Mouse (Mus musculus): ENCODE measurements around the gene Tmprss6. TPM values are rescaled to one million over a fixed set of nuclear protein-coding genes. Genes with fewer than 3 reads are reported as not detected.

Tmprss6 gene
- polyA plus RNA-seq (2015; fragmentation: Nextera tagmentation; extraction: Ambion mirVana): 0.37 and 0.45 TPM in 2 replicates

DNA sequence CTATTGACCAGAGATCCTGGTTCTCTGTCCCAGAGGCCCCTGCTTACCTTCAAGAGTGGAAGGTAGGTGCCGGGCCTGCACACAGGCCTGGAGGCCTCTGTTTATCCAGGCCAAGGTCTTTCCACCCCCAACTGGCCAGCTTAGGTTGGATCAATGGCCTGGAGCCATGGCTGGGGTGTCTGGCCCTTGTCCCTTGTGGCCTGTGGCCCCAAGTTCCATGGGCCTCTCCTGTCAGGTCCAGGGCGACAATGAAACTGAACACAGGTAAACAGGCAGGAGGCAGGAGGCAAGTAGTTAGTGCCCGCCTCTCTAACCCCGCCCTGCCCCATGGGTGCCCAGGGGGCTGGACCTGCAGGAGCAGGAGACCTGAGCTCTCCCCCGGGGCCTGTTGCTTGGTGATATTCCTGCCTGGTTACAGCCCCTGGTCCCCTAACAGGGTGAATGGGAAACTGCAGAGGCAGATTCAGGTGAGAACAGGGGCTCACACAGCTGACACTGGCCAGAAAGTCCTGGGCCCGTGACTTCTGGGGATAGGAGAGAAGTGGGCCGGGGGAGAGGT lies at the start of gene Tmprss6:
Tmprss6 (minus strand) TSS at position 256 of the 559 bp plus-strand sequence.
- no peak within 1 kb of the TSS for H3K4me3 ChIP-seq

DNA sequence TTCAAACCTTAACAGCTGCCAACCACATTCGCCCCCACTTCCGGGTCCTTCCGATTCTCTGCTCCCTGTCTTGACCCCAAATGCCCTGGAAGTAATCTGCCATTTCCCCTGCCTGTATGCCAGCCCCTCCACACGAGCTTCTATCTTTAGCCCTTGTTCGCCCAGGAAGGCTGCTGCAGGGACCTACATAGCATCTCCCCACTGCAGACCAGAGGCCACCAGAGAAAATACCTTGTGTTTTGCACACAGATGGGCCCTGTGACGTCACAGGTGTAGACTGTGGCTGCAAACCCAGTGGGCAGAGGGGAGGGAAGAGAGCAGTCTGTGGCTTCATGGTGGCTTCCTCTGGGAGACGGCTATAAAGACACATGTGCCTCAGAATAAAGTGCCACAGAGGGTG lies 49.8 kb upstream of the Tmprss6 start:
- ATAC-seq (ENCODE audit: extremely low read depth, insufficient number of reproducible peaks, low FRiP score, low TSS enrichment): no peak

More for the DNA sequence above, at the start of gene Tmprss6:
- no peak within 1 kb of the TSS for H3K9ac ChIP-seq
- 0 out of 2 replicates have a peak, but pooled peaks cover 3% of the 10 kb centered on the region for H3K27me3 ChIP-seq (replicated peaks)
- H3K27ac ChIP-seq (replicated peaks): no peak within 1 kb of the TSS
- H3K4me1 ChIP-seq: peaks cover 30% of the 10 kb centered on the region
- WGBS: 68% methylated on average over 7 of the region's 7 CpGs
- no peaks in the 10 kb centered on the region for H3K9me3 ChIP-seq
- no peaks in the 10 kb centered on the region for H3K36me3 ChIP-seq
- H3K4me2 ChIP-seq: no peak within 1 kb of the TSS
- ATAC-seq (ENCODE audit: extremely low read depth, insufficient number of reproducible peaks, low FRiP score, low TSS enrichment): no peak

DNA sequence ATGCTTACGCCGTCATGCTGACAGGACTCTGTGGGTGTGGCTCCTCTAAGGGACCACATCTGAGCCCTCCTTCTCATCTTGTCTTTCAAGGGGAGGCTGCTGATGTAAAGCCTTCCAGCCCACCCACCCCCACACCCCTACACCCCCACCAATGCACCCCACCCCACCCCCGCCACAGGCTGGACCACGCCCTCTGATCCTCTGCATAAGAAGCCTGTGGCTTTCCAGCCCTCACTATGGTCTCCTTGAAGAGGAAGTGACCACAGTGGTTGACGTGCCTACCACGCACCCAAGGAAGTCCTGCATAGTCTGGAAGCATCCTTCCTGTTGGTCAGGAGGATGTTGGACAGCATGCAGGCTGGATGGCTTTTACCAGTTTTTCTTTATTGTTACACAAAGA lies 47.3 kb upstream of the Tmprss6 start:
- ATAC-seq (ENCODE audit: extremely low read depth, insufficient number of reproducible peaks, low FRiP score, low TSS enrichment): no peak
- 67% methylated on average over 6 of the region's 6 CpGs for WGBS

More for the DNA sequence above, 49.8 kb upstream of the Tmprss6 start:
- Histone ChIP-seq H3K27me3 (replicated peaks) (peaks cover 2% of the 10 kb centered on the region; the same call in 1 of the 2 replicates), H3K27ac (replicated peaks) (no peak overlapping the region), H3K4me2 (no peak overlapping the region), H3K4me3 (no peak overlapping the region), H3K9me3 (no peaks in the 10 kb centered on the region), H3K36me3 (no peaks in the 10 kb centered on the region), H3K4me1 (peaks cover 29% of the 10 kb centered on the region), H3K9ac (peak overlapping the region; percentile 44; the same call in 1 of the 2 replicates)
- 45% methylated on average over 7 of the region's 7 CpGs for WGBS

DNA sequence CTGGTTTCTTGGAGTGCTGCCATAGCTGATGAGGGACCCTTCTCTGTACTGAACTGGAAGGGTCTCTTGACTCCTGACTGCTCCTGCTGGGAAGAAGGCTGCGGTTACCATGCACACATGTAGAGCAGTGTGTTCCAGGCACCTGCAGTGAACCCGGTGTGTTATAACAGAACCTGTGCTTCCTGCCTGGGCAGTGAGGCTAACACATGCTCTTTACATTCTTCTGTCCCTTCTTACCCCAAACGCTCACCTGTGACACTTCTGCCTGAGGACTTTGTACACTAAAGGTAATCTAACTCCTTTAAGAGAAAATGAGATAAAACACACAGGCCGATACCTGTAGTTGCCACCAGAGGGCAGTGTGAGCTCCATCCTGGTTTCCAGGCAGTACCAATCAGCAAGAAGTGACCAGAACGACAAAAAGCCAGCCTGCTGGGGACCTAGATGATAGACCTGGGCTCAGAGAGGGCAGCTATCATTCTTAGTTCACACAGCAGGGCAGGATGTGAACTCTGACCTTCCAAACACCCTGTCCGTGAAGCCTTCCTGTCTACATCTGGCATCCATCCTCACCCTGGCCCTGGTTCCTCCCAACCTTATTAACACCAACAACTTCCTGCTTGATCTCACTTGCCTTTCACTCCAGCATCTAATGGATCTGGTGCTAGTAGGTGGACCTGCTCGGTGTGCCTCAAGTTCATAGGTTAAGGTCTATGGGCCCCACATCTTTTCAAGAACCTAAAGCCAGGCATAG lies 46.1 kb upstream of the Tmprss6 start:
- Histone ChIP-seq H3K9ac (peak overlapping the region; percentile 25), H3K27ac (replicated peaks) (no peak overlapping the region)
- whole genome bisulfite sequencing: 25% methylated on average over 7 of the region's 7 CpGs

More for the DNA sequence above, 47.3 kb upstream of the Tmprss6 start:
- H3K4me3 ChIP-seq: no peak overlapping the region
- H3K9me3 ChIP-seq: no peaks in the 10 kb centered on the region
- H3K27me3 ChIP-seq (replicated peaks): no peaks in the 10 kb centered on the region
- H3K4me1 ChIP-seq: peaks cover 24% of the 10 kb centered on the region
- H3K27ac ChIP-seq (replicated peaks): no peak overlapping the region
- H3K9ac ChIP-seq: no peak overlapping the region
- H3K4me2 ChIP-seq: no peak overlapping the region
- no peaks in the 10 kb centered on the region for H3K36me3 ChIP-seq

DNA sequence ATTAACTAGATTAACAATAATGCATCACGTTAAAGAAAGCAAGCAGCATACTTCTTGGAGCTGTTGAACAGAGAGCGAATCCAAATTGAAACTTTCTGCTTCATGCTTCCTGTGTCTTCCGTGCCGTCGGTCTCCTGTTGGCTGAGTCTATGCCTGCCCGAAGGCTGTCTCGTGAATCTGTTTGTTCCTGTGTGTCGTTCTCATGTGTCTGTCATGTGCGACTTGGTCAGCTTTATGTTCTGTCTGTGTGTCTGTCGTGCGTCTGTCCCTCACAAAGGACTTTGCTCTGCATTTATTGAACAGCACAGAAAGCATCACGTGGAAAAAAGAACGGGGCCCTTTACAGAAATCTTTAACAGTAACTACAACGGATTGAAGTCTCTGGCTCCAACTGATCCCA lies 44.6 kb upstream of the Tmprss6 start:
- Histone ChIP-seq H3K9me3 (no peaks in the 10 kb centered on the region), H3K9ac (no peak overlapping the region), H3K27ac (replicated peaks) (no peak overlapping the region), H3K4me1 (peaks cover 28% of the 10 kb centered on the region), H3K36me3 (no peaks in the 10 kb centered on the region), H3K27me3 (replicated peaks) (no peaks in the 10 kb centered on the region), H3K4me2 (no peak overlapping the region), H3K4me3 (no peak overlapping the region)
- 77% methylated on average over 14 of the region's 14 CpGs for WGBS
- ATAC-seq (ENCODE audit: extremely low read depth, insufficient number of reproducible peaks, low FRiP score, low TSS enrichment): no peak

More for the DNA sequence above, 46.1 kb upstream of the Tmprss6 start:
- ATAC-seq (ENCODE audit: extremely low read depth, insufficient number of reproducible peaks, low FRiP score, low TSS enrichment): no peak; the same call in 1 of the 2 replicates
- H3K9me3 ChIP-seq: no peaks in the 10 kb centered on the region
- H3K4me2 ChIP-seq: no peak overlapping the region
- H3K4me3 ChIP-seq: no peak overlapping the region
- no peaks in the 10 kb centered on the region for H3K36me3 ChIP-seq
- peaks cover 26% of the 10 kb centered on the region for H3K4me1 ChIP-seq
- H3K27me3 ChIP-seq (replicated peaks): no peaks in the 10 kb centered on the region

DNA sequence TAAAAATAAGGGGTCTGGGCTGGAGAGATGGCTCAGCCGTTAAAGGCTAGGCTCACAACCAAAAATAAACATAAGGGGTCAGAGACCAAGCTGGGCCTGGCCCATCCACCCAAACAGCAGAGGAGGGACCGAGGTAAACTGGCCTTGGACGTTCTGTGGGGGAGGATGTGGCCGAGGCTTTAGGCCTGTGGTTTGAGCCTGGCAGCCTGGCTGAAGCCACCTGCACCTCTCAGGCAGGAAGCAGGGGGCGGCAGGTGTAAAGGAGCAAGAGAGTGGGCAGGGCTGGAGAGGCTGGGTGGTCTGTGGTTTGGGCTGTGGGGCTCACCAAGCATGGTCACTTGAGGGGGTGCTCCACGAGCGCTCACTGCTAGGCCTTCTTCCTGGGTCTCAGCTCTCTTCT lies 43.5 kb upstream of the Tmprss6 start:
- Histone ChIP-seq H3K27ac (replicated peaks) (no peak overlapping the region), H3K9me3 (no peaks in the 10 kb centered on the region), H3K4me1 (peaks cover 24% of the 10 kb centered on the region), H3K27me3 (replicated peaks) (no peaks in the 10 kb centered on the region), H3K4me3 (no peak overlapping the region), H3K4me2 (no peak overlapping the region), H3K9ac (no peak overlapping the region), H3K36me3 (no peaks in the 10 kb centered on the region)
- ATAC-seq (ENCODE audit: extremely low read depth, insufficient number of reproducible peaks, low FRiP score, low TSS enrichment): no peak
- 74% methylated on average over 7 of the region's 7 CpGs for WGBS

DNA sequence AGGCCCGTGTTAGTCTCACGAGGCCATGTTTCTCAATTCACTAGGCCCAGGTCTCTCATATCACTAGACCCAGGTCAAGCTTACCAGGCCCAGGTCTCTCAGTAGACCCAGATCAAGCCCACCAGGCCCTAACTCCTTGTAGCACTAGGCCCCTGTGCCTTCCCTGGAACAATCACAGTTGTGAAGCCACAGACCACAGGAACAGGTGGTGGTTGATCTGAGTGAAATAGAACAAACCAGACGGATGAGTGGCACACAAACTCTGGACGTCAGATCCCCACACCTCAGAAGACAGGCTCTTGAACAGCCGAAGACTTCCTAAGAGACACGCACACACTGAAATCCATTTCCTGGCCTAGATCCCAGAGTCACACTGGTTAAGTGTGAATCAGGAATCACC lies 42.3 kb upstream of the Tmprss6 start:
- H3K36me3 ChIP-seq: no peaks in the 10 kb centered on the region
- no peak overlapping the region for H3K4me2 ChIP-seq
- no peaks in the 10 kb centered on the region for H3K27me3 ChIP-seq (replicated peaks)
- no peak overlapping the region for H3K9ac ChIP-seq
- no peaks in the 10 kb centered on the region for H3K9me3 ChIP-seq
- peaks cover 24% of the 10 kb centered on the region for H3K4me1 ChIP-seq
- H3K4me3 ChIP-seq: no peak overlapping the region
- WGBS: 72% methylated on average over 6 of the region's 6 CpGs
- no peak overlapping the region for H3K27ac ChIP-seq (replicated peaks)
- ATAC-seq (ENCODE audit: extremely low read depth, insufficient number of reproducible peaks, low FRiP score, low TSS enrichment): no peak

DNA sequence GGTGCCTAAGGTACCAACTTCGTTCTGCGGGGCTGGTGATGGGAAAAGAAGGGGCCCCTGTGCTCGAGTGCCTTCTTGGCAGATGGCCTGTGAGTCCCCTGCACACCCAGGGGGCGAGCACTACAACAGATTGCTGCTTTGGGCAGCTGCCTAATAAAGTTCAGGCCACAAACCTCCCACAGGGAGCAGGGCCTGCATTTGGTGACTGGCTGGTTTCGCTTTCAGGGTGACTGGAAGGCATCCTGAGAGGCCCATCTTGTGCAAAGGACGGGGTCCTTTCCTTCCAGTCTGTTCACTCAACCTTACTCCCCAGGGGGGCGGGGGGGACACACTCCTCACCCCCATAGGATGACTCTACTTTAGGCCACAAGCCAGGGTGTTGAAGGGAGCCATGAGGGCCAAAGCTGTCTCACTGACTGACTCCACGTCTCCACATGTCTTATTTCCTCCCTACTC lies 41.7 kb upstream of the Tmprss6 start:
- H3K27ac ChIP-seq (replicated peaks): 0 out of 2 replicates have a peak overlapping the region, but pooled peaks have one; percentile 20
- no peaks in the 10 kb centered on the region for H3K9me3 ChIP-seq
- H3K4me3 ChIP-seq: no peak overlapping the region
- peak overlapping the region; percentile 30 for H3K4me2 ChIP-seq
- no peak for ATAC-seq (ENCODE audit: extremely low read depth, insufficient number of reproducible peaks, low FRiP score, low TSS enrichment)
- peaks cover 24% of the 10 kb centered on the region for H3K4me1 ChIP-seq
- H3K27me3 ChIP-seq (replicated peaks): no peaks in the 10 kb centered on the region
- 57% methylated on average over 8 of the region's 8 CpGs for WGBS
- H3K36me3 ChIP-seq: no peaks in the 10 kb centered on the region
- H3K9ac ChIP-seq: peak overlapping the region; percentile 34

DNA sequence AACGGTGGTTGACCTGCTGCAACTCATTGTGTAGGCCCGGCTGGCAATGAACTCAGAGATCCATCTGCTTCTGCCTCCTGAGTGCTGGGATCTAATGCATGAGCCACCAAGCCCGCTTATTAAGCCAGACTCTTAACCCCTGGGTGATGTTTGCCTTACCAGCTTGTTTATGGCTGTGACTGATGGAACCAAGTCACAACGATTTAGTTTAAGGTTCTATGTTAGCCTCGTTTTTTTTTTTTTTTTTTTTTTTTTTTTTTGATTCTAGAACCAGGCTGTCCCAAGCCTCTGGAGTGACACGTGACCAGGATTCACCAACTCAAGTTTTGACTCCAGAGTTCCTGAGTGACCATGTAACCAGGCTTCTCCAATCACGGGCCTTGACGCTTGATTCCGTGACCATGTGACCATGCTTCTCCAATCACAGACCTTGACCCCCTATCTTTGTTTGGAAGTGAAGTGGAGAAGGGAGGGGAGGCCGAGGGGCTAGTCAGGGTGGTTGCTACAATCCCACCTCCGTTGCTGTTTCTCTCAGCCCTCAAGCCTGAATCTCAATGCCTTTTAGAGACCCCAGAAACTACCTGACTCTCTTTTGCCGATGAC lies 41.0 kb upstream of the Tmprss6 start:
- Histone ChIP-seq H3K4me3 (no peak overlapping the region), H3K9ac (peak overlapping the region; percentile 34; the same call in 1 of the 2 replicates), H3K27me3 (replicated peaks) (no peaks in the 10 kb centered on the region), H3K27ac (replicated peaks) (0 out of 2 replicates have a peak overlapping the region, but pooled peaks have one; percentile 20), H3K9me3 (peaks cover 7% of the 10 kb centered on the region), H3K4me1 (peaks cover 19% of the 10 kb centered on the region), H3K36me3 (no peaks in the 10 kb centered on the region), H3K4me2 (peak overlapping the region; percentile 30)
- ATAC-seq (ENCODE audit: extremely low read depth, insufficient number of reproducible peaks, low FRiP score, low TSS enrichment): no peak
- WGBS: 40% methylated on average over 12 of the region's 12 CpGs

DNA sequence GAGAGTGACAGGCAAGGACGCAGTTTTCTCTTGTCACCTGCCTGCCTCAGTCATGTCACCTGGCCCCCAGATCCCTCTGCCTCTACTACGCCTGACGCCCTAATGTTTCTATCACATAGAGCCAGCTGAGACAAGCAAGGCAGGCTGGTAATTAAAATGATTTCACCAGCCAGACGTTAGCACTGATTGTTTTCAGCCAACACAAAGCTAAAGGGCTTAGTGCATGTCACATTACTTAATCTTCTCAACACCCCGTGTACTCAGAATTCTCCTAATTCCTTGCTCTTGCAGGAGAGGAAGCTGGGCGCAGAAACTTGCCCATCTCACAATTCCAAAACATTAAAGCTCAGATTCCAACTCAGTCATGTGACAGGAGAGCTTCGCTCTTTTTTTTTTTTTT lies 40.0 kb upstream of the Tmprss6 start:
- Histone ChIP-seq H3K4me1 (peaks cover 25% of the 10 kb centered on the region), H3K9ac (no peak overlapping the region), H3K4me3 (no peak overlapping the region), H3K9me3 (peaks cover 9% of the 10 kb centered on the region), H3K36me3 (no peaks in the 10 kb centered on the region), H3K27me3 (replicated peaks) (no peaks in the 10 kb centered on the region), H3K4me2 (no peak overlapping the region), H3K27ac (replicated peaks) (0 out of 2 replicates have a peak overlapping the region, but pooled peaks have one; percentile 39)
- 45% methylated on average over 7 of the region's 7 CpGs for WGBS
- no peak for ATAC-seq (ENCODE audit: extremely low read depth, insufficient number of reproducible peaks, low FRiP score, low TSS enrichment)

DNA sequence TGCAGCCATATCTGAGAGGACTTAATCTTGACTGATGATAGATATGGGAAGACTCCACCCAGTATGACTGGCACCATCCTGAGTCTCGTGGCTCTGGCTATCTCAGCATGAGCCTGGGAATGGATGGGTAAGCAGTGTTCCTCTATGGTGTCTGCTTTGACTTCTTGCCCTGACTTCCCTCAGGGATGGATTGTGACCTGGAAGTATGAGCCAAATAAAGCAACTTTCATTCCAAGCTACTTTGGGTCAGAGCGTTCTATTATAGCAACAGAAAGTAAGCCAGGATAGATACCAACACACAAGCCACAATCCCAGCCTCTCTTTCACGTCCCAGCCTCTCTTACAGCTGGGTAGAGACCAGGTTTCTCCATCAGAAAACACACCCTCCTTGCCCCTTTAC lies 37.1 kb upstream of the Tmprss6 start:
- H3K27ac ChIP-seq (replicated peaks): no peak overlapping the region
- H3K4me1 ChIP-seq: peaks cover 23% of the 10 kb centered on the region
- ATAC-seq (ENCODE audit: extremely low read depth, insufficient number of reproducible peaks, low FRiP score, low TSS enrichment): no peak
- no peak overlapping the region for H3K9ac ChIP-seq
- no peak overlapping the region for H3K4me2 ChIP-seq
- no peaks in the 10 kb centered on the region for H3K27me3 ChIP-seq (replicated peaks)
- H3K9me3 ChIP-seq: peaks cover 9% of the 10 kb centered on the region
- no peaks in the 10 kb centered on the region for H3K36me3 ChIP-seq
- H3K4me3 ChIP-seq: no peak overlapping the region
- 75% methylated on average over 3 of the region's 3 CpGs for WGBS
